Comparison of ENCODE assay signal across 14 mouse cellular contexts in the genomic region with DNA sequence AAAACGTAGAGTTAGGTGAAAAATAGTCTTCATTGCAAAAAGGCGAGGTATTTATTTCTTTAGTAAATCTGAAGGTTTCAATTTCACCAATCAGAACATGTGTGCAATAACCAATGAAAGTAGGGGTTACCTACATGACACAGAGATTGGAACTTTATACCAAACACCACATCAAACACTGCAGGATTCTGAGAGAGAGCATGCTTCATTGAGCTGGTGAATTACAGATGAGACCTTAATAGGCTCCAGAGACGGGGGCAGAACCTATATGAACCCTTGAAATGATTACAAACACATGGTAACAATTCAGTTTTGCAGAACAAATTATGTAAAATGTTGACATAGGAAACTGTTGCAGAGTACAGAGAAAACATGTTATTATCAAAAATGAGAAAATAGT.
"Had no signal": no experiment of that assay in that cellular context is flagged by ENCODE, and none has a peak within 500 bp of the region (broad histone marks: within the 10 kb centered on the region; RNA-seq: fewer than 3 reads in every experiment).

No protein-coding gene starts in this region.

- H3K9ac ChIP-seq: liver, embryonic 13.5 days; midbrain, embryonic 12.5 days; midbrain, embryonic 15.5 days; neural tube, embryonic 13.5 days had no signal

- H3K4me2 ChIP-seq: liver, embryonic 13.5 days; midbrain, embryonic 12.5 days; midbrain, embryonic 15.5 days; neural tube, embryonic 13.5 days had no signal

- H3K27ac ChIP-seq: liver, embryonic 13.5 days; midbrain, embryonic 12.5 days; midbrain, embryonic 15.5 days; neural tube, embryonic 13.5 days had no signal

- DNase-seq: kidney, adult 8-10 months; kidney, postnatal 14 days; kidney, postnatal 4 days; left cerebral cortex, postnatal 4 days; liver, embryonic 13.5 days; lung, adult 2 months; lung, postnatal 14 days; lung, postnatal 4 days; thymus, adult 2 months; thymus, postnatal 14 days had no signal

- H3K9me3 ChIP-seq: liver, embryonic 13.5 days; midbrain, embryonic 12.5 days; midbrain, embryonic 15.5 days; neural tube, embryonic 13.5 days had no signal

- H3K4me3 ChIP-seq: liver, embryonic 13.5 days; midbrain, embryonic 12.5 days; midbrain, embryonic 15.5 days; myocyte; neural tube, embryonic 13.5 days had no signal

- H3K4me1 ChIP-seq: liver, embryonic 13.5 days; midbrain, embryonic 12.5 days; midbrain, embryonic 15.5 days; neural tube, embryonic 13.5 days had no signal

- H3K36me3 ChIP-seq: liver, embryonic 13.5 days; midbrain, embryonic 12.5 days; midbrain, embryonic 15.5 days; neural tube, embryonic 13.5 days had no signal

- ATAC-seq: midbrain, embryonic 15.5 days had no signal

- H3K27me3 ChIP-seq: liver, embryonic 13.5 days; midbrain, embryonic 12.5 days; midbrain, embryonic 15.5 days; neural tube, embryonic 13.5 days had no signal
